Mouse (Mus musculus) liver, embryonic 14.5 days (tissue): ENCODE data around the gene Fdx1.

Experiments used
- CTCF ChIP-seq: IDR thresholded peaks from 2 replicates; pipeline ENCODE4 v1.5.1; 2016; ENCODE audit warnings: antibody characterized with exemption, low read depth, control low read depth
- EP300 ChIP-seq: IDR thresholded peaks from 2 replicates; pipeline ENCODE4 v1.6.1; 2016; ENCODE audit warnings: antibody characterized with exemption, low read depth

DNA sequence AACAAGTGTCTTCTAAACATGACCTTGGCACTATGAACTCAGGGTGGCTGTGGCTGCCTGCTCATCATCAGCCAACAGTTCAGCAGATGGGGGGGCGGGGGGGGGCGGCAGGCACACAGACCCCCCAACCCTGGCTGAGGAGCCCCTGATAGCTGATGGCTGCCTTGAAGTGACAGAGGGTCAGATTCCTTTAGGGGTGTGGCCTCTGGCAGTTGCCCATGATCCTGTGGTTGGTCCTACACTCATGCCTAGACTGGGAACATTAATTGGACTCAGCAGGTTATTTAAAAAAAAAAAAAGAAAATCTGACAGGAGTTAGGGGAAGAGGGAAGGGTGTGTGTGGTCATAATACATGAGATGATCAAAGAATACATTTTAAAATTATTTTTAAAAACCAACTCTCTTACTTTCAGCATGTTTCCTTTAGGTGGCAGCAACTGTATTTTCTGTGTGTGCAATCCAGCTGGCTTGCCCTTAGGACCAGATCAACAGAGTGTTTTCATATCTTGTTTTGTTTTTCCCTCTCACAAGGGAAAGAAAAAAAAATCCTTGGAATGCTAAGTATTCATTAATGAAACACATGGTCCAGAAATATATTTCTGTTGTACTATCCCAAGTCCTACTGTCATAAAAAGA is 28.0 kb upstream of the Fdx1 start:
- TF ChIP-seq CTCF (no peak; the same call in 1 of the 2 replicates), EP300 (no peak)
